Mouse (Mus musculus) neural tube, embryonic 11.5 days (tissue): Measurements from ENCODE around the gene Clcnkb. TPM values are rescaled to one million over a fixed set of nuclear protein-coding genes. Genes with fewer than 3 reads are reported as not detected.
A peak's percentile ranks its signal among the peaks of the same experiment; 100 is the strongest.

Experiments
- ATAC-seq: fragments of 200-750 bp; cut with Nextera tagmentation; 2 replicates; pipeline ENCODE4 v1.8.0; 2017; ENCODE audit warnings: moderate number of reproducible peaks, mild to moderate bottlenecking, moderate TSS enrichment, moderate library complexity; ENCODE audit not compliant: insufficient read depth, low FRiP score, low TSS enrichment
- DNase-seq: peaks from one replicate; pipeline ENCODE4 v3.0.0-alpha.2; 2015; ENCODE audit warnings: low spot score
- H3K27ac ChIP-seq: fragments of 300-500 bp; sonication (generic); 2 replicates; pipeline ENCODE4 v1.5.1; 2014; ENCODE audit warnings: low read depth, mild to moderate bottlenecking, low read length
- H3K27me3 ChIP-seq: fragments of 300-500 bp; sonication (generic); 2 replicates; pipeline ENCODE4 v1.6.1; 2014; ENCODE audit warnings: mild to moderate bottlenecking, low read length, mixed read lengths; ENCODE audit not compliant: control insufficient read depth, insufficient read depth
- H3K36me3 ChIP-seq: fragments of 300-500 bp; sonication (generic); 2 replicates; pipeline ENCODE4 v1.6.1; 2014; ENCODE audit warnings: mild to moderate bottlenecking, low read length, moderate library complexity, mixed read lengths; ENCODE audit not compliant: control insufficient read depth, insufficient read depth
- H3K4me1 ChIP-seq: fragments of 300-500 bp; sonication (generic); 2 replicates; pipeline ENCODE4 v1.6.1; 2014; ENCODE audit warnings: low read length, mixed read lengths; ENCODE audit not compliant: control insufficient read depth, insufficient read depth
- H3K4me2 ChIP-seq: fragments of 300-500 bp; sonication (generic); 2 replicates; pipeline ENCODE4 v1.6.1; 2014; ENCODE audit warnings: low read depth, mild to moderate bottlenecking, moderate library complexity
- H3K4me3 ChIP-seq: fragments of 300-500 bp; sonication (generic); 2 replicates; pipeline ENCODE4 v1.5.1; 2014; ENCODE audit warnings: low read depth, low read length
- H3K9ac ChIP-seq: fragments of 300-500 bp; sonication (generic); 2 replicates; pipeline ENCODE4 v1.6.1; 2014; ENCODE audit warnings: mild to moderate bottlenecking, low read length
- H3K9me3 ChIP-seq: fragments of 300-500 bp; sonication (generic); 2 replicates; pipeline ENCODE4 v1.6.1; 2016; ENCODE audit warnings: low read length; ENCODE audit not compliant: control insufficient read depth
- WGBS: fragments of 180-500 bp; shearing (Covaris S2); extraction: QIAGEN DNeasy Blood & Tissue Kit; methylation state at CpG from one replicate; pipeline ENCODE4 v1.1.7; 2014; 5-methylcytosine and 5-hydroxymethylcytosine counted together
- polyA plus RNA-seq: library from polyadenylated mRNA; unstranded; fragments of >200 nt; fragmentation: Nextera tagmentation; extraction: Ambion mirVana; gene quantifications from 2 replicates; pipeline ENCODE4 v1.2.1, GENCODE M21; 2014

Clcnkb gene
- polyA plus RNA-seq, 1 experiment from 2014 or later, result not detected

- H3K9me3 ChIP-seq, result no peaks in the 10 kb centered on the region
- 78% methylated on average over 6 of the region's 6 CpGs for WGBS
- ATAC-seq, result no peak
- H3K36me3 ChIP-seq, result no peaks in the 10 kb centered on the region
- 0 out of 2 replicates have a peak, but pooled peaks cover 3% of the 10 kb centered on the region for H3K4me1 ChIP-seq
- H3K9ac ChIP-seq, result no peak overlapping the region
- no peak overlapping the region for H3K4me2 ChIP-seq
- 0 out of 2 replicates have a peak, but pooled peaks cover 9% of the 10 kb centered on the region for H3K27me3 ChIP-seq
- H3K27ac ChIP-seq, result no peak overlapping the region
- H3K4me3 ChIP-seq, result no peak overlapping the region
- no peak for DNase-seq
Observed at GRCm38 (mm10) chr4:141429381-141429780, 13.6 kb upstream of the Clcnkb start.

- H3K9me3 ChIP-seq, result no peaks in the 10 kb centered on the region
- H3K4me1 ChIP-seq, result 0 out of 2 replicates have a peak, but pooled peaks cover 3% of the 10 kb centered on the region
- ATAC-seq (no peak), DNase-seq (no peak)
- H3K4me3 ChIP-seq, result no peak overlapping the region
- no peak overlapping the region for H3K27ac ChIP-seq
- H3K9ac ChIP-seq, result no peak overlapping the region
- 0 out of 2 replicates have a peak, but pooled peaks cover 9% of the 10 kb centered on the region for H3K27me3 ChIP-seq
- no peaks in the 10 kb centered on the region for H3K36me3 ChIP-seq
- no peak overlapping the region for H3K4me2 ChIP-seq
- WGBS, result 89% methylated on average over 13 of the region's 13 CpGs
Observed at GRCm38 (mm10) chr4:141427921-141428320, 12.1 kb upstream of the Clcnkb start.

- H3K4me3 ChIP-seq, result no peak overlapping the region
- H3K9ac ChIP-seq, result no peak overlapping the region
- no peak overlapping the region for H3K27ac ChIP-seq
- no peaks in the 10 kb centered on the region for H3K9me3 ChIP-seq
- peaks cover 9% of the 10 kb centered on the region; the same call in 1 of the 2 replicates for H3K27me3 ChIP-seq
- DNase-seq (no peak), ATAC-seq (no peak)
- H3K36me3 ChIP-seq, result no peaks in the 10 kb centered on the region
- WGBS, result 80% methylated on average over 10 of the region's 10 CpGs
- H3K4me2 ChIP-seq, result no peak overlapping the region
- 0 out of 2 replicates have a peak, but pooled peaks cover 3% of the 10 kb centered on the region for H3K4me1 ChIP-seq
Observed at GRCm38 (mm10) chr4:141426796-141427745, 11.3 kb upstream of the Clcnkb start.

- no peaks in the 10 kb centered on the region for H3K9me3 ChIP-seq
- H3K4me3 ChIP-seq, result peak overlapping the region; percentile 32
- 5% methylated on average over 35 of the region's 36 CpGs for WGBS
- H3K27ac ChIP-seq, result no peak overlapping the region
- peaks cover 9% of the 10 kb centered on the region; the same call in 1 of the 2 replicates for H3K27me3 ChIP-seq
- peak overlapping the region; percentile 37 for H3K9ac ChIP-seq
- 0 out of 2 replicates have a peak, but pooled peaks cover 3% of the 10 kb centered on the region for H3K4me1 ChIP-seq
- DNase-seq, result peak; percentile 44
- ATAC-seq, result peak; percentile 69; the same call in 1 of the 2 replicates
- no peaks in the 10 kb centered on the region for H3K36me3 ChIP-seq
- H3K4me2 ChIP-seq, result peak overlapping the region; percentile 58
Observed at GRCm38 (mm10) chr4:141425484-141426479, 10.0 kb upstream of the Clcnkb start.

GRCm38 (mm10) chr4:141423691-141424431 is 8.0 kb upstream of the Clcnkb start:
- Histone ChIP-seq H3K27ac (no peak overlapping the region), H3K27me3 (peaks cover 9% of the 10 kb centered on the region; the same call in 1 of the 2 replicates), H3K36me3 (no peaks in the 10 kb centered on the region), H3K9me3 (no peaks in the 10 kb centered on the region), H3K4me2 (no peak overlapping the region), H3K4me1 (0 out of 2 replicates have a peak, but pooled peaks cover 3% of the 10 kb centered on the region), H3K9ac (no peak overlapping the region), H3K4me3 (no peak overlapping the region)
- ATAC-seq, result no peak
- DNase-seq, result no peak
- 88% methylated on average over 13 of the region's 13 CpGs for whole genome bisulfite sequencing

GRCm38 (mm10) chr4:141423288-141423687 is 7.5 kb upstream of the Clcnkb start:
- H3K36me3 ChIP-seq, result no peaks in the 10 kb centered on the region
- no peaks in the 10 kb centered on the region for H3K9me3 ChIP-seq
- ATAC-seq (no peak), DNase-seq (no peak)
- H3K4me1 ChIP-seq, result 0 out of 2 replicates have a peak, but pooled peaks cover 3% of the 10 kb centered on the region
- no peak overlapping the region for H3K27ac ChIP-seq
- no peak overlapping the region for H3K4me3 ChIP-seq
- H3K9ac ChIP-seq, result no peak overlapping the region
- 85% methylated on average over 5 of the region's 5 CpGs for WGBS
- H3K27me3 ChIP-seq, result peaks cover 9% of the 10 kb centered on the region; the same call in 1 of the 2 replicates
- no peak overlapping the region for H3K4me2 ChIP-seq

- peaks cover 9% of the 10 kb centered on the region; the same call in 1 of the 2 replicates for H3K27me3 ChIP-seq
- no peak overlapping the region for H3K9ac ChIP-seq
Observed at GRCm38 (mm10) chr4:141422841-141423240, 7.0 kb upstream of the Clcnkb start.

More at GRCm38 (mm10) chr4:141422841-141423240, 7.0 kb upstream of the Clcnkb start:
- Histone ChIP-seq H3K4me2 (no peak overlapping the region), H3K4me1 (0 out of 2 replicates have a peak, but pooled peaks cover 3% of the 10 kb centered on the region), H3K27ac (no peak overlapping the region), H3K4me3 (no peak overlapping the region), H3K9me3 (no peaks in the 10 kb centered on the region), H3K36me3 (no peaks in the 10 kb centered on the region)
- 91% methylated on average over 5 of the region's 5 CpGs for WGBS
- no peak for ATAC-seq
- no peak for DNase-seq
